Mouse (Mus musculus): ENCODE data around the gene Sirt2.

Sirt2 gene

DNA sequence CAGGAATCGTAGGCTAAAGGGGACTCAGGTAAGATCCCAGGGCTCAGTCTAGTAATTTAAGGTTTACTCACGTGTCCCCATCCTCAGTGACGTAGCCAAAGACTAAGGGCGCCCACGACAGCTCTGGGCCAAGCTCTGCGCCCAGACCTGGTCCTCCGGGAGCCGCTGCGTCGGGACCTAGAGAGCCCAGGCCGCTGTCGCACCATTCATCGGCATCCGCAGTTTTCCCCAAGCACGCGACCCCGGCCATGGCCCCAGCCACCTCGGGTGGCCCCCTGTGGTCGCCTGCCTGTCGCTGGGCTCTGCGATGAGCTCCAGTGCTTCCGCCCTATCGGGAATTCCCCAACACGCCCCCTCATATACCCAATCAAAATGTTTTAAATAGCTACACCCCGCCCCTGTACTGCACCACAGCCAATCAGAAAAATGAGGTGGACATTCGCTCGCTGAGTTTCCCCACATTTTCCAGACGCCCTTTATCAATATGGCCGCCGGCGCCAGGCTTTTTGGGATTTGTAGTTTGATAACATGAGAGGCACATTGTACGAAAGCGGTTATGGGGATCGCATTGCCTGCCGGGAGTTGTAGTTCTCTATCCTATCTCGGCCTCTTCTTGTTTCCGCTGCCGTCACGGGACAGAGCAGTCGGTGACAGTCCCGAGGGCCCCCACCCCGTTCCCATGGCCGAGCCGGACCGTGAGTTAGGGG is at the start of gene Sirt2:
Sirt2 (plus strand) TSS at position 563 of the 707 bp plus-strand sequence.
- DNase-seq: peak; percentile 93 to 96

DNA sequence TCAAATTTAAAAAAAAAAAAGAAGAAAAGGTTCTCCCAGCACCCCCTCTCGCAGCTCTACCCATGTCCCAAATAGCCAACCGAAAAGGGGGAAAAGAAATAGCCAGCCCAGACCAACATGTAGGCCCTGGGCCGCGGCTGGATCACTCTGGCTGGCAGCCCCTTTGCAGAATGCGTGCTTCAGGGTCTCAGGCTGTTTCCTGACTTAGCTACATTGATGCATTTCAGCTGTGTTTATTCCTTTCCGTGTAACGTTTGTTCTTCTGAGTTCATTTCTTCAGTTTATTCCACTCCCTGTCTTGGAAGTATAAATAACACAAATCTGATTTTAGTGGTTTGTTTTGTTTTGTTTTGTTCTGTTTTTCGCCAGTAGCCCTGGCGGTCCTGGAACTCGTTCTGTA is 48.8 kb upstream of the Sirt2 start:
- DNase-seq: no peak

DNA sequence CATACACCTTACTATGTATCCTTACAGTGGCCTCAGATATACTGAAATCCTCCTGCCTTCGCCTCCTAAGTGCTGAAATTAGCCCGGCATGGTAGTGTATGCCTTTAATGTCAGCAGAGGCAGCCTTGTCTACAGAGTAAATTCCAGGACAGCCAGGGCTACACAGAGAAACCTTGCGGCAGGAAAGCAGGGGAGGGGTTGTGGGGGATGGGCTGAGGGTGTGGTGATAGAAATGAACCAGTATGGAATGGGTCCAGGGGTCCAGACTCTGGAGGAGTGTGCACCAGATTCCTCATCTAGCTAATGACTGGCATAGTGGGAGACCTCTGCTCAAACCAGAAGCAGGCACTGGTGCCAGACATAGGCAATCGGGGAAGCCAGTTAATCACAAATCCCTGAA is 47.4 kb upstream of the Sirt2 start:
- DNase-seq: no peak

DNA sequence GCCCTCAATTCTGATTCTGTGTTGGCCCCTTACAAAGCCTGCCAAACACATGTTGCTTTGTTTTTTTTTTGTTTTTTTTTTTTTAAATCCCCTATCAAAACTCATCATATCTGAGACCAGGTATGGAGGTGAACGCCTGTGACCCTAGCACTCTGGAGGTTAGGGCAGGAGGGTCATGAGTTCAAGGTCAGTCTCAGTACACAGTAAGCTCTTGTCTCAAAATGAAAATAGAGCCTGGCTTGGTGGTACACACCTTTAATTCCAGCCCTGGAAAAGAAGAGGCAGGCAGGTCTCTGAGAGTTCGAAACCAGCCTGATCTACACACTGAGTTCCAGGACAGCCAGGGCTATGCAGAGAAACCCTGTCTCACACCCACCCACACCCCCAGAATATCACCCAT is 46.9 kb upstream of the Sirt2 start:
- no peak for DNase-seq

DNA sequence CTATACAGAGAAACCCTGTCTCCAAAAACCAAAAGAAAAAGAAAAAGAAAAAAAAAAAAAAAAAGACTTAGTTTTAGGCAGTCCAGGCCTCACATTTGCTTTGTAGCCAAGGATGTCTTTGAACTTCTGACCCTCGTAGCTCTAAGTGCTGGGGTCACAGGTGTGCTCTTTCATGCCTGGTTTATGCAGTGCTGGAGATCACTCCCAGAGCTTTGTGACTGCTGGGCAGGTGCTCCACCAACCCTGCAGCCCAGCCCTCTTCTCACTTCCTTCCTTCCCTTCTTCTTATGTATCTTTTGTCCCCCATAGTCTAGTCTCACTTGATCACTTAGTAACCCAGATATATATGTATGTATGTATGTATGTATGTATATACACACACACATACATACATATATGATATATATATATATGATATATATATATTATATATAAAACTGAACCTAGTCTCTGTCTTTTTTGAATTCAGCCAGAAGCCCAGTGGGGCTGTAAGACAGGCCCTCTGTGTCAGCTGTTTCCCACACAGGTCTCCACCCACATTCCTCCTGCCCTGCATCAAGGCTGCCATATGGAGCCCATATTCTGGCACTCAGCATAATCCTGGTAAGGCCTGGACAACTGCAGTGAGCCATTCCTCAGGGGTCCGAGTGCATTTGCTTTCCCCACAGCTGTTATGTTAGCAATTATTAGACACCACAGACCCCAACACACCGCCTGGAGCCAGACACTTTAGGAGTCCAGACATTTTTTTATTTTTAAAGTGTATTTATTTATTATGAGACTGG is 45.6 kb upstream of the Sirt2 start:
- peak in 1 of 2 experiments; percentile 29 for DNase-seq

DNA sequence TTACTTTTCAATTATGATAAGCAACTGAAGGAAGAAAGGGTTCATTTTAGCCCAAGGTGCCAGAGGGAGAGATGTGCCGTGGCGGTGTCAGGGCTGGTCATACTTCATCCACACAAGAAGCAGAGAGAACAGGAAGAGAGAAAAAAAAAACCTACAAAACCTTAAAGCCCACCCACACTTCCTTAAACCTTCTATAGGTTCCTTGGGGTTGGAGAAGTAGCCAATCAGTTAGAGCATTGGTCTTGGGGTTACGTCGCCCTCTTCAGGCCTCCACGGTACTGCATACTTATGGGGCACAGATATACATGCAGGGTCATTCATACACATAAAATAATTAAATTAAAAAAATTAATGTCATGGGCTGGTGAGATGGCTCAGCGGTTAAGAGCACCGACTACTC is 44.5 kb upstream of the Sirt2 start:
- no peak for DNase-seq

DNA sequence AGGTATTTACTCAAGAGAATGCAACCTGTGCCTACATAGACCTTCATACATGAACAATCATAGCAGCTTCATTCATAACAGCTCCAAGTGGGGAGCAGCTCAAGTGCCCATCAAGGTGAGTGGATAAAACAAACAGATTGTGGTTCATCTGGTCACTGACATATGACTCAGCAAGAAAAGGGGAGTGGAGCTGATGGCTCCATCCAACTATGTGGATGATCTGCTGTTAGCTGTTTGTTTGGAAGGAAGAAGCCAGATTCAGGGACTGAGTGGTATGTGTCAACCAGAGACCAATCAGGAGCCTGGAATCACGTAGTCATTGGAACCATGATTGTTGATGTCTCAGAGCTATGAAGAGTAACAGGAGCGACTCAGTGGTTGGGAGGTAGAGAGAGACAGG is 41.9 kb upstream of the Sirt2 start:
- no peak for DNase-seq

DNA sequence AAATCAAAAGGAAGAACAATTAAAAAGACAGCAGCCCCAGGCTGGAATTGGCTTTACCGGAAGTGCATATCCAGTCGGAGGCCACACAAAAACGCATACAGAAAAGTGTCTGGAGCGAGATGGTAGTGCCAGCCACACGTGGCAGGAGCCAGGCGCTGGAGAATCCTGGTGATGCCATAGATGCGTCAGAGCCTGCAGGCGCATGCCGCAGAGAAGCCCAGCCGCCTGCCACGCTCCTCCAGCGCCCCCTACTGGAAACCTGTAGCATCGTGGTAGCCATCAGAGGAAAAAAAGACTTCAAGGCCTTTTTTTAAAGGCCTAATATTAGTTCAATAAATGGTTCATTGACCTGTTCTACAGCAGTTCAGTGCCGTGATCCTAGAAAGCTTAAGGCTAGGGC is 39.9 kb upstream of the Sirt2 start:
- peak; percentile 72 to 75 for DNase-seq

DNA sequence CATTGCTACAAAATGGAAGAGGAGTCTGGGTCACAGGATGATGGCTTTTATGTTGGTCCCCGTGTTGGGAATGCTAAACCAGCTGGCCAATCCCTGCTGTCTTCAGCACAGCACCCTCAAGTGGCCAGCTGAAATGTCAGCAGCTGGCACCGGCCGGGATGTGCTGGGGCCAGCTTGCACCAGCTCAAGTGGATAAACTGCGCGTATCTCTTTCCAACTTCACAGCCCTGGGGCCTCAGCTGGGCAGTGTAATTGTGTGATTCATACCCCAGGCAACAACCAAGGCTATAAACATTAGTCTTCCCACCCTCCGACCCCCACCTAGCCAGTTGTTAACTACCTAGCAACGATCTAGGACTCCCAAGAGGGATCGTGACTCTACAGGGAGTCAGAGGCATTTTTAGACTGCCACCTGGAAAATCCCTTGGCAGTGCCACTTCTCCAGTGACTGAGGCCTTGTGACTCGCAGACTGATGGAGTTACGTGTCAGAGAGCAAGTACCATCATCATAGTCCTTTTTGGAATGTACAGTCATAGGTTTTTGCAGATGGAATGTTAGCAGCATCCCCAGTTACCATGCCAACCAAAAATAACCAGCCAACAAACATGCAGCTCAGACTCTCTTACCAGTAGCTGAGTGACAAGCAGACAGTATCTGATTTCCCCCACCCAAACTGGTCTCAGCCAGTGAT is 38.7 kb upstream of the Sirt2 start:
- no peak for DNase-seq

DNA sequence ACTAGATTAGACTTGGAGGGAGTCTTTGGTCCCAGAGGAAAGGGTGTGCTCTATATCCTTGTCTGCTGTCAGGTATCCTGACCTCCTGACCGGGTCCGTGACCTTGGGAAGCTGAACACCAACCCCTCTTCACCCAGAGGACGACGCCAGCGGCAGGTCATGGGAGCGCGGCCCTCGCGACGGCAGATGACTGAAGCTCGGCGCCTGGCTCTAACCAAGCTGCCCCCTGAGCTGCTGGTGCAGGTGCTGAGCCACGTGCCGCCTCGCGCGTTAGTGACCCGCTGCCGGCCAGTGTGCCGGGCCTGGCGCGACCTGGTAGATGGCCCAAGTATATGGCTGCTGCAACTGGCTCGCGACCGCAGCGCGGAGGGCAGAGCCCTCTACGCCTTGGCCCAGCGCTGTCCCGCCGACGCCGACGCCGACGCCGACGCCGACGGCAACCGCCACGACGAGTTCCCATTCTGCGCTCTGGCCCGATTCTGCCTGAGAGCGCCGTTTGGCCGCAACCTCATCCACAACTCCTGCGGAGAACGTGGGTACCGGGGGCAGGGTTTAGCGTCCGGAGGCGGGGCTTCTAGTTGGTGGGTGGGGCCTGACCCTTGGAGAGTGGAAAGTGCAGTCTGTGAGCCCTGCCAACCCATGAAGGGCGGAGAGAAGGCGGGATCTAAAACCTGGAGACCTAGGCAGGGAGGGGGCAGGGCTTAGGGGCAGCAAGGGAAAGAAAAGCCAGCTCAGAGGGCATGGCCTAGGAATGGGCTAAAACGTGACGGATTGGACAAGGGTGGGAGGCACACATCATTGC is 34.0 kb upstream of the Sirt2 start:
- DNase-seq: peak; percentile 76 to 81

DNA sequence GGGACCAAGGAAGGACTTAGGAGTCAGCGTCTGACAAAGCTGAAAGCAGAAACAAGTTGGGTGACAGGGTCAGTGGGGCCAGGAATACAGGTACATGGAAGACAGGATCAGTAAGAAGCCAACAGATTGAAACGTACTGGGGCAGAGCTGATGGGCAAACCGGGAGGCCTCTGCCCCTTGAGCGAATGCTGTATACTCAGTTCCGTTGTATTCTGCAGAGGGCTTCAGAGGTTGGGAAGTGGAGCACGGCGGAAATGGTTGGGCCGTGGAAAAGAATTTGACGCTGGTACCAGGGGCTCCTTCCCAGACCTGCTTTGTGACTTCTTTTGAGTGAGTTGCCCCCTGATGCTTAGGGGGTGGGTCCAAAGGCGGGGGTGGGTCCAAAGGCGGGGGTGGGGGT is 33.3 kb upstream of the Sirt2 start:
- DNase-seq: no peak

DNA sequence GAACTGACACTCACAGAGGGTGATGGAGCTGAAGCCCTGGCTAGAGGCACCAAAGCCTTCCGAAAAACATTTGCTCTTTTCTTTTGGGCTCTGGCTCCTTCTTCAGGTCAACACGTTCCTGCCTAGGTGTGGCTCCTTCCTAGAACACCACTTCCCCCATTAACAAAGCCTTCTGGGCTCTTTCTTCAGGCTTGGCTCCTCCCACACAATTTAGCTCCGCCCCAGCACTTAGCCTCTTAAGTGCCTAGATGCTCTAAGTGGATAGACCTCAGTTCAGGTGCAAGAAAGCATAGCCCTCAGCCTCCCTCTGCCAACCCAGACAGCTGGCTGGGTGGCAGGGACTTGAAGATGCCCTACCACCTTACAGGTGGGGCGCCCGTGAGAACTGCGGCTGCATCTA is 30.8 kb upstream of the Sirt2 start:
- no peak for DNase-seq

DNA sequence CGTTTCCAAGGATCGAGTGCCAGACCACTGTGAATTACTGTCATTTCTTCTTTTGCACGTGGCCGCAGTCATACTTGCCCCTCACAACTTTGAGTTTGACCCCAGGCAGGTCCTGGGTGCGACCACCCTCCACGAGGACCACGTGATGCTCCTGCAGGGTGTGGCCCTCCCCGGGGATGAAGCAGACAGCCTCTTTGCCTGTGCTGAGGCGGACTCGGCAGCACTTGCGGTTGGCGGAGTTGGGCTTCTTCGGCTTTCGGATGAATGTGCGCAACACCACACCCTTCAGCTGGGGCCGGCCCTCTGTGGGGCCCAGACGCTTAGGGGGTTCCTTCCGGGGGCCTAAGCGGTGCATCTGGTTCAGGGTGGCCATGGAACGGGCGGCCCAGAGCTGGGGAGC is 26.7 kb upstream of the Sirt2 start:
- DNase-seq: no peak

DNA sequence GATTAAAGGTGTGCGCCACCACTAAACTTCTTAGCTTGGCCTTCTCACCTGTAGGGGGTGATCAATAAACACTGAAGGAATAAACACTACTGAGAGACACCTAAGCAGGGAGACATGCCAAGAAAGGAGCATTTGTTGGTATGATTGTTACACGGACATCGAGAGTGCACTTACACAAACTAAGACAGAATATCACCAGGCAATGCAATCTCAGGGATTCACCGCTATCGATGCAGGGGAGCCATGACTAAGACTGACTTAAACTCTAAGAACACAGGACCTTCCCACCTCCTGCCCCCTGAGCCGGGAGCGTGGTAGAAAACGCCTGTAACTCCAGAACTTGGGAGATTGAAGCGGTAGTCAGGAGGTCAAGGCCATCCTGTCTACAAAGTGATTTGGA is 25.6 kb upstream of the Sirt2 start:
- no peak for DNase-seq

DNA sequence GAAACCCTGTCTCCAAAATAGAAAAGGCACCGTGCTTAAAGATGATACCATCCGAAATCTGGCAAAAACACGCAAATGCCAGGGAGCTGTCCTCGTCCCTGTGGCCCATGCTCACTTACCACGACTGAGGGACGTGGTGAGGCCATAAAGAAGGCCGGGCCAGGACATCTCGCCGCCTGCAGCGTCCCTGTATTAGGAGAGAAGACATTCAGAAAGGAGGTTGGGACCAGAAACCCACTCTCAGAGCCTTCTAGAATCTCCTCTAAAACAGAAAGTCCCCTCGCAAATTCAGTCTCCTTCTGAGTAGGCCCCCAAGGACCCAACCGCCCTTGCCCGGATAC is 25.2 kb upstream of the Sirt2 start:
- no peak for DNase-seq

DNA sequence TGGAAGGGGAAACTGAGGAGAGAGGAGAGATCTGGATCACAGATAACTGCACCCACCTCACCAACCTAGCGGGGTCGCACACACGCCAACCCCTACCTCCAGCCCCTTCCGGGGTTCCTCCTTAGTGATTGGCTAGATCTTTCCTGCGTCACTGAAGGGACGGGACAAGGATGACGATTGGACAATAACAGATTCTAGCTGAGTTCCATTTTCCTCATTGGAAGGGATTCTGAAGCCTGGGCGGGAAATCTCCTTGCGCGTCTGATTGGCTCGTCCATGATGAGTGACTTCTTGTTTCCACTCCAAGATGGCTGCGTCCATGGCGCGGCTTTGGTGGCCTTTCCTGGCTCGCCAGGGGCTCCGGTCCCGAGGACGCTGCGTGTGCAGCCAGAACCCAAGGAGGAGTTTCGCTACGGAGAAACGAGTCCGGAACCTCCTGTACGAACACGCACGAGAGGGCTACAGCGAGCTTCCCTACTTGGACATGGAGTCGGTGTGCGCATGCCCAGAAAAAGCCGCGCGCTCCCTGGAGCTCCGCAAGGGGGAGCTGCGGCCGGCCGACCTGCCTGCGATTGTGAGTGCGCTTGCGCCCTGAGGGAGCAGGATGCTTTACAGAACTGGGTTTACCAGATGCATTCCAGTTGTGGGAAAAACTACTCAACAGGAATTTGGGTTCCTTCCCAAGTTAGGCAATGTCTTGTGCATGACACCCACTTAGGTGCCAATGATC is 24.7 kb upstream of the Sirt2 start, which contains the start of the genes Mrps12 and Sars2:
Mrps12 (minus strand) TSS at position 112 of the 730 bp plus-strand sequence.
Sars2 (plus strand) TSS at position 284 of the 730 bp plus-strand sequence.
- peak; percentile 92 to 94 for DNase-seq

DNA sequence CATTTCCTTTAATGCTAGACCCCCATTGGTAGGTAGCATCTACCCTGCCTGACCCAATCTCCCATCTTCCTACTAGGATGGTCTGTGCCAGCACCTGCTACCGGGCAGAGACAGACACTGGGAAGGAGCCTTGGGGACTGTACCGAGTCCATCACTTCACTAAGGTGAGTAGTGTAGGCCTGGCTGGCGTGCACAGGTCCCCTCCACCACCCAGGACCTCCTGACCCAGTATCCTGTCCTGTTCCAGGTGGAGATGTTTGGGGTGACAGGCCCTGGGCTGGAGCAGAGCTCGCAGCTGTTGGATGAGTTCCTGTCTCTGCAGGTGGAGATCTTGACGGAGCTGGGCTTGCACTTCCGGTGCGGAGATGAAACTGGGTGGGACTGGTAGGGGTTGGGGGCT is 16.6 kb upstream of the Sirt2 start:
- DNase-seq: no peak

DNA sequence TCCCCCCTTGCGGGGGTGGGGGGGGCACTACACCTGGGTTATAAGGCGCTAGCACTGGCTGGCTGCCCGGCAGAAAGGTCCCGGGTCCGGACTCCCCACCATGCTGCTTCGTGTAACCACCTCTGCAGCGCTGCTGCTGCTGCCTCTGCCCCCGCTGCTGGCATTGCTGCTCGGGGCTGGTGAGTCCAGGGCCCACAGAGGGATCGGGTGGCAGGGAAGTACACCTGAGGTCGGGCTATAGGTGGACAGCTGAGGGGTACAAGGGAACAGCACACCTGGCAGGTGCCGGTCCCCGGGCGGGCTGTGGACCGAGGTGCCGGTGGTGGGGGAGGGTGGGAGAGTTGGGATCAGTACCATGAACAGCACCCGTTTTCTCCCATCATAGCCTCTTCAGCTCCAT is 10.5 kb upstream of the Sirt2 start, which contains the start of gene Ccer2:
Ccer2 (plus strand) TSS at position 96 of the 400 bp plus-strand sequence.
- DNase-seq: no peak

DNA sequence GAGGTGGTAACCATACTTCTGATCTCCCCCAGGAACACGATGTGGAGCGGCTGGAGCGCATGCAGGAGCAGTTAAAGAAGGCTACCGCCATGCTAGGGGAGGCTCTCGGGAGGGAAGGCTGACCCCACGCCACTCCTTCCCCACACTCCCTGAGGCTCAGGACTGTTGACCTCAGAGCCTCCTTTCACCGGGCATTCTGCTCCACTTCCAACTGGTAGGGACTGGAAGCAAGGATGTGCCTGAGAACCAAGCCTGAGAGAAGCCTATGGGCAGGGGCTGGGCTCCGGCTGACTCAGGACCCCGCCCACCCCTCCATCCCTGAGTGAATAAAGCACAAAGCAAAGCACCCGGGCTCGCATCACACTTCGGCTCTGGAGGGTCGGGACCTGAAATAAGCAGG is 7.9 kb upstream of the Sirt2 start:
- no peak for DNase-seq

DNA sequence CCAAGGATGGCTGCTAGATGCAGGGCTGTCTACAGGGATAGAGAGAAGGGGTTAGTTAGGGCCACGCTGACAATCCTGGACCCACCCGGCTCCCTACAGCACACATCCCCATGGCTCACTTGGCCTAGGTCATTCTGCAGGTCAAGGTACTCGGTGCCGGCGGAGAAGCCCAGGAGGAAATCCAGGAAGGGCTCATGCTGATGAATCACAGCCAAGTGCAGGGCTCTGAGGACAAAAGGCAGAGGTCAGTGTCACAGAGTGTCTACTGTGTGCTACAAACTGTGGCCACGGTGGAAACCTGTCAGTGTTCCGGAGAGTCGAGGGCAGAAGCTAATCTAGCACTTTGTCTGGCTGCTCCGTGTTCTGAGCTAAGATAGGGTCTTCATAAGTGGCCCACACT is 4.6 kb upstream of the Sirt2 start:
- no peak for DNase-seq

DNA sequence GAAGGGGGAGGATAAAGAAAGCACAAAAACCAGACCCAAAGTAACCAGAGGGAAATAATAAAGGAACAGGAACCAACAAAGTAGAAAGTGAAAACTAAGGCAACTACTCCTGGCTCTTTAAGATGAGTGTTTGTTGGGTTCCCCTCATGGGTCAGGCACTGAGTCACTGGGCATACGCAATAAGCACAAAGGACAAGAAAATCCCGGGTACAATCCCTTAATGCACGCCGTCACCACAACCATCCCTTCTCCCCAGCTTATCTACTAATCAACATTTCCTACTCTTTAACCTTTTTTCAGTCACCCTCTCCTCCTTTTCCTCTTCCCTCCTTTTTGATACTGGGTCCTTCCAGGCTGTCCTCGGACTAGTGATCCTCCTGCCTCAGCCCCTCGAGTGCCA is 1.3 kb upstream of the Sirt2 start:
- no peak for DNase-seq

DNA sequence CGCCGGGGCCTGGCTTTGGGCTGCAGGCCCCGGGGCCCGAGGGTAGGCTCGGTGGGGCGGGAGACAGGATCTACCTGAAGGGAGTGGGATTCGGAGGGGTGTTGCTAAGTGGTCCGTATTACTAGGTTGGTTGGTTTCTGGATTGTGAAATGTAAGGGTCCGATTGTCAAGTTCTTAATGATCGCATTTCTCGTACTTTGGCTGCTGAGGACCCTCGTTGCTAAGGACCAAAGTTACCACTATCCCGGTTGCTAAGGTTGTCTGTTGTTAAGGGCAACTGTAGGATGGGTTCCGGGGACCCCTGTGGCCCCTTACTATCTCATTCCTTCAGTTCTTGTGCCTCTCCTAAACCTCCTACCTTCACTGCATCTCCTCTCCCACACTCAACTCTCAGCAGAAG is 375 bp downstream of the Sirt2 start:
- no peak for DNase-seq

Data from thymus, postnatal 36 days (tissue).